Mouse (Mus musculus) mammary gland, adult 2 months (tissue): ENCODE measurements around the gene Msn. TPM values are rescaled to one million over a fixed set of nuclear protein-coding genes. Genes with fewer than 3 reads are reported as not detected.

Experiments used
- polyA plus RNA-seq: library from polyadenylated mRNA; depleted of rRNA; stranded (reverse); fragments of >200 nt; gene quantifications from 2 replicates; pipeline ENCODE4 v1.2.3, GENCODE M21; 2012; ENCODE audit warnings: low replicate concordance; rRNA removed

Msn gene
- 134 and 182 TPM in 2 replicates for polyA plus RNA-seq

GRCm38 (mm10) chrX:96095509-96096499, at the start of gene Msn:
Gene Msn (plus strand): TSS chrX:96096042.

Other genes with a start within 250 kb of the Msn start
- 6.5 and 9.5 TPM in 2 replicates for gene Las1l, start 139.1 kb upstream of the Msn start, polyA plus RNA-seq
- 0.14 and 0.20 TPM in 2 replicates for gene Vsig4, start 197.4 kb downstream of the Msn start, polyA plus RNA-seq